Mouse (Mus musculus): ENCODE results near the gene Garnl3.

- no peak for TF ChIP-seq ZC3H11A (IDR thresholded peaks at IDR 0.05; ENCODE audit: borderline replicate concordance, low read depth, low read length)
- TF ChIP-seq ZNF384 (IDR thresholded peaks at IDR 0.05; ENCODE audit: low read depth, low read length) = no peak
These were observed 39.5 kb upstream of the Garnl3 start for GRCm38 (mm10) chr2:33170777-33171565.

Measured in ES-E14 (cell line).